Mouse (Mus musculus) midbrain, embryonic 15.5 days (tissue): Measurements from ENCODE around the gene Ispd. TPM values are rescaled to one million over a fixed set of nuclear protein-coding genes. Genes with fewer than 3 reads are reported as not detected.

ENCODE experiments used
- ATAC-seq: fragments of 200-750 bp; cut with Nextera tagmentation; replicated peaks from 2 replicates; pipeline ENCODE4 v1.8.0; 2017; ENCODE audit warnings: moderate TSS enrichment
- H3K27ac ChIP-seq: fragments of 300-500 bp; sonication (generic); 2 replicates; pipeline ENCODE4 v1.5.1; 2015; ENCODE audit warnings: mild to moderate bottlenecking, inconsistent platforms
- H3K27me3 ChIP-seq: fragments of 300-500 bp; sonication (generic); replicated peaks from 2 replicates; pipeline ENCODE4 v1.6.1; 2015; ENCODE audit warnings: inconsistent platforms
- H3K36me3 ChIP-seq: fragments of 300-500 bp; sonication (generic); replicated peaks from 2 replicates; pipeline ENCODE4 v1.6.1; 2015; ENCODE audit warnings: inconsistent platforms
- H3K4me1 ChIP-seq: fragments of 300-500 bp; sonication (generic); 2 replicates; pipeline ENCODE4 v1.6.1; 2015; ENCODE audit warnings: inconsistent platforms
- H3K4me2 ChIP-seq: fragments of 300-500 bp; sonication (generic); 2 replicates; pipeline ENCODE4 v1.6.1; 2015; ENCODE audit warnings: inconsistent platforms, mild to moderate bottlenecking, moderate library complexity
- H3K4me3 ChIP-seq: fragments of 300-500 bp; sonication (generic); 2 replicates; pipeline ENCODE4 v1.5.1; 2015; ENCODE audit warnings: mild to moderate bottlenecking, inconsistent platforms
- H3K9ac ChIP-seq: fragments of 300-500 bp; sonication (generic); 2 replicates; pipeline ENCODE4 v1.6.1; 2015; ENCODE audit warnings: mild to moderate bottlenecking, inconsistent platforms
- H3K9me3 ChIP-seq: fragments of 300-500 bp; sonication (generic); 2 replicates; pipeline ENCODE4 v1.6.1; 2016; ENCODE audit warnings: inconsistent platforms
- WGBS: fragments of 180-500 bp; shearing (Covaris S2); methylation state at CpG from one replicate; pipeline ENCODE4 v1.1.7; 2015; ENCODE audit warnings: mixed read lengths; 5-methylcytosine and 5-hydroxymethylcytosine counted together
- polyA plus RNA-seq: library from polyadenylated mRNA; unstranded; fragments of >200 nt; fragmentation: Nextera tagmentation; extraction: Ambion mirVana; gene quantifications from 2 replicates; pipeline ENCODE4 v1.2.1, GENCODE M21; 2015

Ispd gene
- polyA plus RNA-seq, 1 experiment from 2014 or later = 12.9 TPM

DNA sequence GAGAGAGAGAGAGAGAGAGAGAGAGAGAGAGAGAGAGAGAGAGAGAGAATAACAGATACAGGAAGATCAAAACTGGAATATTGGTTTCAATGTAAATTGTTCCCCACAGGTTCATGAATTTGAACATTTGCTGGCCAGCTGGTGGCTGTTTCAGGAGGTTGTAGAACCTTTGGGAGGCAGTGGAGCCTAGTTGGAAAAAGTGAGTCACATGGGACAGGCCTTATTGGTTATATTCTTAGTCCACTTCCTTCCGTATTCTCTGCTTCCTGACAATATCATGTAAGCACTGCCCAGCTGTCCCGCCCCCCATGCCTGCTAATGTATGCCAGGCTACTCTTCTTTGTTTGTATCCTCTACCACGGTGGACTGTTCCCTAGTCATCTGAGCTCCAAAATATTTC, 344.0 kb downstream of the Ispd start:
- no peak overlapping the region for H3K4me2 ChIP-seq
- H3K36me3 ChIP-seq = no peaks in the 10 kb centered on the region
- H3K4me3 ChIP-seq = no peak overlapping the region
- H3K9ac ChIP-seq = no peak overlapping the region
- WGBS = 88% methylated on average over 3 of the region's 3 CpGs
- no peak for ATAC-seq
- H3K27me3 ChIP-seq = no peaks in the 10 kb centered on the region
- H3K9me3 ChIP-seq = no peaks in the 10 kb centered on the region
- H3K27ac ChIP-seq = no peak overlapping the region
- H3K4me1 ChIP-seq = no peaks in the 10 kb centered on the region

DNA sequence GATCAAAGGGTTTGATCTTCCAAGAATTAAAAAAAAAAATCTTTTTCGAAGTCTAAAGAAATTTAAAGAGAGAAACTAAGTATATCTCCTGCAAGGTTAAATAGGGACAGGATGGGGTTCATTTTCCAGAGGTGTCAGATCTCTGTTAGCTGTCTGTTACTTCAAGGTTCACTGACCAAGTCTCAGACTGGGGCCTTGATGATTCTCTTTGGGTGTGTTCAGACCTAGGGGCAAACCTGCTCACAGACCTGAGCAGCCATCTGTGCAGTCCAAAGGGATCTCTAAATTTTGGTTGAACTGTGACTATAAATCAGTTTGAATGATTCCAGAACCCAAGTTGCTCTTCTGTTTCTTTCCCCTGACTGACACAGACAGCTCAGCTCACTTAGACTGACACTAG, 344.8 kb downstream of the Ispd start:
- Histone ChIP-seq H3K4me2 (no peak overlapping the region), H3K36me3 (no peaks in the 10 kb centered on the region), H3K4me1 (no peaks in the 10 kb centered on the region), H3K9ac (no peak overlapping the region), H3K27ac (no peak overlapping the region), H3K9me3 (no peaks in the 10 kb centered on the region), H3K27me3 (no peaks in the 10 kb centered on the region), H3K4me3 (no peak overlapping the region)
- 56% methylated on average over 1 of the region's 1 CpGs for WGBS
- ATAC-seq = no peak

DNA sequence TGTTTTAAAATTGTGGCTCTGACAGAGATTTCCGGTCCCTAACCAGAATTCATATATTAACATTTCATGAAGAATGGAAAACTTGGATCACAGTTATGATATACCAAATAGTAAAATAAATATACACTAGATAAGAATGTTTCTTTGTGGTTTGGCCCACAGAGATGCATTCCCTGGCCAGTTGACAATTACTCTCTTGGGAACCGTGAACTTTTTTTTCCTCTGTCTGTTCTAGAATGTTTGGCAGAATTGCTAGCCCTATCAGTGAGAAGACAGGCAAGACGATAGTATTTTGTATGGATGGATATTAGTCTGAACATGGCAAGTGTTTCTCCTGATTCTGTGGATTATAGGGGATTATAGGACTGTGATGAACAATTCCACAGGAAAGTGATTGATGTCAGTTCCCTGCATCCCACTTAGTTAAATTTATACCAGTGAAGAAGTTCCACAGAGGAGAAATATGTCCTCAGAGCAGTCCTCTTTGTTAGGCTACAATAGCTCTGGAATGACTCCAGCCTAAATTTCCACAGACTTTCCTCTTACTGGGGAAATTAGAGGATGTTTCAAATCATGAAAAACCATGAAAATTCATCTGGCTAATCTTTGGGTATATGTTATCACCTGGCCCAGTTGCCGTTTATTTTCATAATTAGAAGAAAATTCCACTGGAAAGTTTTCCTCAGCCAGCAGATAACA, 352.6 kb downstream of the Ispd start:
- no peak overlapping the region for H3K9ac ChIP-seq
- H3K4me2 ChIP-seq = no peak overlapping the region
- H3K4me1 ChIP-seq = no peaks in the 10 kb centered on the region
- no peaks in the 10 kb centered on the region for H3K36me3 ChIP-seq
- no peaks in the 10 kb centered on the region for H3K27me3 ChIP-seq
- no peak overlapping the region for H3K4me3 ChIP-seq
- no peak for ATAC-seq
- 85% methylated on average over 4 of the region's 4 CpGs for WGBS
- H3K27ac ChIP-seq = no peak overlapping the region
- H3K9me3 ChIP-seq = no peaks in the 10 kb centered on the region

Other genes with a start within 250 kb of the Ispd start
- gene Ankmy2, start 224.3 kb upstream of the Ispd start, polyA plus RNA-seq = 67.8 and 77.3 TPM in 2 replicates
- 373 and 395 TPM in 2 replicates for gene Bzw2, start 223.4 kb upstream of the Ispd start, polyA plus RNA-seq
- 0.43 TPM in 1 of 2 replicates, not detected in the other for gene Lrrc72, start 128.1 kb upstream of the Ispd start, polyA plus RNA-seq
- 6.8 and 8.1 TPM in 2 replicates for gene Sostdc1, start 67.3 kb upstream of the Ispd start, polyA plus RNA-seq
- gene D630036H23Rik, start 731 bp downstream of the Ispd start, polyA plus RNA-seq = 2.1 and 2.5 TPM in 2 replicates